Mouse (Mus musculus) erythroblast, embryonic 14.5 days (primary cell): ENCODE results near the gene Nrxn2.

Source experiments
- GATA1 ChIP-seq: IDR thresholded peaks from 2 replicates; pipeline ENCODE4 v1.6.1; 2012; ENCODE audit warnings: low read length, inconsistent platforms, mixed read lengths
- TAL1 ChIP-seq: IDR thresholded peaks from 3 replicates; pipeline ENCODE4 v1.6.1; 2012; ENCODE audit warnings: low read length, inconsistent platforms, mixed read lengths

DNA sequence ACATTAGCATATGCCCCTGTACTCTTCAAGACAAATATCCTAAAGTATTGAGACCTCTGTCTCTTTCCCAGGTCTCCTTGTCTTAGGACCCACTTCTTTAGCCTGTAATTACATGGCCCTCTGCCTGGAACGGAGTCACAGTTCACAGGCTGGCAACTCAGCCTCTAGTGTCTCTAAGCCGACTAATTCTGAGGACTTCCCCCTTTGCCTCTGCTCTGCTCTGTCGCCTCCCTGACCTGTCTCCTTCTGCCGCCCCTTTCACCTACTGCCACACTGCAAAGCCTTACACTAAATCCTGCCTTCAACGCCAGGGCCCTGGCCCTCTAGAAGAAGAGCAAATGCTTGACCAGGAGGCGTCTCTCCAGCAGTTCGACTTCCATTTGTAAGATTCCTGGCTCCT lies 125.0 kb downstream of the Nrxn2 start:
- TF ChIP-seq GATA1 (no peak), TAL1 (no peak)
